Mouse (Mus musculus): ENCODE results near the gene Htatip2.

DNA sequence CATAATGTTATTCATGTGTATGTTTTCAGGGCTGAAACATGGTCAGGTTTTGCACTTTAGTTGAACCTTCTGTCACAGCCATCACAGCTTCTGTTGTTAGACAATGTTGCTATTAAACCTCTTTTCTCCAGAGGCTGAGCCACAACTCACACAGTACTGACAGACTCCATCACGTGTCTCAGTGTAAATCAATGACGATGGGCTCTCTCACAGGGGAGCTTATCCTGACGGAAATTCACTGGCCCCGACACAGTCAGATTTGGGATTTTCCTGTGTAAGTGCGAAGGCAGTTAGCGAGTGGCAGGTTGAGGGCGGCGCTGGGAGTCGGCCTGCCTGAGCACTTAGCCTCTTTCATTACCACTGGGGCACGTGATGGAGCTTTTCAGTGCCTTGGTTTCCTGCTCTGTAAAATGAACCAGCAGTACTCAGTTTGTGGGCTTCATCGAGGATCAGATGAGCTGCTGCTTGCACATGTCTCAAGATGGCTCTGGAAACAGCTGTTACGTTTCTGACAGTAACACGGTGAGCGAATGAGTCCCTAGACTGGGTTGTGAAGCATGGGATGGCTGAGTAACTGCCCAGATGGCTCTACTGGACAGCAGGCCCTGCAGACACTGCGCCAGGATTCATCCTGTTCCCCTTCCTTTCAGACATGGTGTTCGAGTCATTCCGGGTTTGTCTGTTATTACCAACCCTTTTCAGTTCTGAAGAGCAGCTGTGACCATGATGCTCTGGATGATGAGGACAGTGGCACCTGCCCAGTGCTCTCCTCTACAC is 49.1 kb downstream of the Htatip2 start:
- TF ChIP-seq CTCF (IDR thresholded peaks at IDR 0.05; ENCODE audit: low read depth) (no peak), EP300 (optimal IDR thresholded peaks at IDR 0.05) (no peak)
